Mouse (Mus musculus): Measurements from ENCODE around the gene Snrpn. TPM values are rescaled to one million over a fixed set of nuclear protein-coding genes. Genes with fewer than 3 reads are reported as not detected.
A peak's percentile ranks its signal among the peaks of the same experiment; 100 is the strongest.

The Snrpn gene
- polyA plus RNA-seq, 1 experiment, result 25.9 TPM

- Histone ChIP-seq H3K4me3 (no peak overlapping the region), H3K36me3 (ENCODE audit: control insufficient read depth, insufficient read depth) (no peaks in the 10 kb centered on the region), H3K4me2 (ENCODE audit: low read depth) (no peak overlapping the region), H3K79me2 (ENCODE audit: control insufficient read depth, insufficient read depth) (no peaks in the 10 kb centered on the region), H3K27me3 (ENCODE audit: control insufficient read depth, insufficient read depth, insufficient read length) (no peaks in the 10 kb centered on the region), H3ac (ENCODE audit: control insufficient read depth, insufficient read length) (no peak overlapping the region)
- TF ChIP-seq TCF12 (IDR thresholded peaks at IDR 0.05; ENCODE audit: insufficient read depth, poor library complexity, severe bottlenecking) (no peak), TCF3 (IDR thresholded peaks at IDR 0.05; ENCODE audit: insufficient read length, low read depth) (no peak)
These were observed 126.8 kb downstream of the Snrpn start for GRCm38 (mm10) chr7:60013186-60013585.

- Histone ChIP-seq H3ac (ENCODE audit: control insufficient read depth, insufficient read length) (no peak overlapping the region), H3K4me2 (ENCODE audit: low read depth) (no peak overlapping the region), H3K27me3 (ENCODE audit: control insufficient read depth, insufficient read depth, insufficient read length) (no peaks in the 10 kb centered on the region), H3K36me3 (ENCODE audit: control insufficient read depth, insufficient read depth) (no peaks in the 10 kb centered on the region), H3K4me3 (no peak overlapping the region), H3K79me2 (ENCODE audit: control insufficient read depth, insufficient read depth) (no peaks in the 10 kb centered on the region)
- TF ChIP-seq CEBPB (IDR thresholded peaks at IDR 0.05; ENCODE audit: insufficient read depth, poor library complexity, severe bottlenecking), result no peak
- no peak for TF ChIP-seq POLR2AphosphoS2 (IDR thresholded peaks at IDR 0.05; ENCODE audit: insufficient read length, low read depth)
- TF ChIP-seq MAX (IDR thresholded peaks at IDR 0.05; ENCODE audit: low read depth), result no peak
- no peak for TF ChIP-seq SRF (IDR thresholded peaks at IDR 0.05; ENCODE audit: control insufficient read depth, insufficient read length, low read depth)
- TF ChIP-seq E2F4 (IDR thresholded peaks at IDR 0.05; ENCODE audit: insufficient read depth), result no peak
- no peak for TF ChIP-seq MYOD1 (IDR thresholded peaks at IDR 0.05; ENCODE audit: control insufficient read depth in 1 of 3, insufficient read length in 2 of 3, low read depth in 2 of 3)
- no peak for TF ChIP-seq USF1 (IDR thresholded peaks at IDR 0.05; ENCODE audit: low read depth)
- no peak for TF ChIP-seq POLR2A (IDR thresholded peaks at IDR 0.05; ENCODE audit: insufficient read length, low read depth)
- TF ChIP-seq TCF3 (IDR thresholded peaks at IDR 0.05; ENCODE audit: insufficient read length, low read depth), result no peak
- no peak for TF ChIP-seq MYOG (IDR thresholded peaks at IDR 0.05; ENCODE audit: control insufficient read depth in 1 of 3, insufficient read depth in 1 of 3, insufficient read length in 2 of 3, low read depth in 2 of 3)
- TF ChIP-seq REST (IDR thresholded peaks at IDR 0.05; ENCODE audit: insufficient read depth, insufficient read length), result no peak
- no peak for TF ChIP-seq TCF12 (IDR thresholded peaks at IDR 0.05; ENCODE audit: insufficient read depth, poor library complexity, severe bottlenecking)
These were observed 132.2 kb downstream of the Snrpn start for GRCm38 (mm10) chr7:60007727-60008360.

GRCm38 (mm10) chr7:60006262-60006661 lies 133.8 kb downstream of the Snrpn start:
- Histone ChIP-seq H3K79me2 (ENCODE audit: control insufficient read depth, insufficient read depth) (no peaks in the 10 kb centered on the region), H3K4me2 (ENCODE audit: low read depth) (no peak overlapping the region), H3K36me3 (ENCODE audit: control insufficient read depth, insufficient read depth) (no peaks in the 10 kb centered on the region), H3K4me3 (no peak overlapping the region), H3ac (ENCODE audit: control insufficient read depth, insufficient read length) (no peak overlapping the region), H3K27me3 (ENCODE audit: control insufficient read depth, insufficient read depth, insufficient read length) (no peaks in the 10 kb centered on the region)
- TF ChIP-seq MAX (IDR thresholded peaks at IDR 0.05; ENCODE audit: low read depth) (no peak), MYOG (IDR thresholded peaks at IDR 0.05; ENCODE audit: control insufficient read depth in 1 of 3, insufficient read depth in 1 of 3, insufficient read length in 2 of 3, low read depth in 2 of 3) (no peak), REST (IDR thresholded peaks at IDR 0.05; ENCODE audit: insufficient read depth, insufficient read length) (no peak), MYOD1 (IDR thresholded peaks at IDR 0.05; ENCODE audit: control insufficient read depth in 1 of 3, insufficient read length in 2 of 3, low read depth in 2 of 3) (no peak), TCF3 (IDR thresholded peaks at IDR 0.05; ENCODE audit: insufficient read length, low read depth) (no peak), USF1 (IDR thresholded peaks at IDR 0.05; ENCODE audit: low read depth) (no peak), POLR2AphosphoS2 (IDR thresholded peaks at IDR 0.05; ENCODE audit: insufficient read length, low read depth) (no peak), CEBPB (IDR thresholded peaks at IDR 0.05; ENCODE audit: insufficient read depth, poor library complexity, severe bottlenecking) (no peak)

GRCm38 (mm10) chr7:60004606-60005330 lies 135.3 kb downstream of the Snrpn start, which contains the start of the genes Snurf and Gm38393:
Gene Snurf, minus strand, starts transcription at chr7:60005049.
Gene Gm38393, minus strand, starts transcription at chr7:60005064.
- Histone ChIP-seq H3K4me3 (peak within 1 kb of the TSS; percentile 35), H3K36me3 (ENCODE audit: control insufficient read depth, insufficient read depth) (no peaks in the 10 kb centered on the region), H3K4me2 (ENCODE audit: low read depth) (peak within 1 kb of the TSS; percentile 48), H3K27me3 (ENCODE audit: control insufficient read depth, insufficient read depth, insufficient read length) (no peaks in the 10 kb centered on the region), H3K79me2 (ENCODE audit: control insufficient read depth, insufficient read depth) (no peaks in the 10 kb centered on the region), H3ac (ENCODE audit: control insufficient read depth, insufficient read length) (no peak within 1 kb of the TSS)
- TF ChIP-seq POLR2A (IDR thresholded peaks at IDR 0.05; ENCODE audit: insufficient read length, low read depth) (peak; percentile 50), SRF (IDR thresholded peaks at IDR 0.05; ENCODE audit: control insufficient read depth, insufficient read length, low read depth) (no peak)

GRCm38 (mm10) chr7:60003921-60004605 lies 136.0 kb downstream of the Snrpn start:
- H3K4me3 ChIP-seq, result peak overlapping the region; percentile 35
- H3K27me3 ChIP-seq (ENCODE audit: control insufficient read depth, insufficient read depth, insufficient read length), result no peaks in the 10 kb centered on the region
- TF ChIP-seq E2F4 (IDR thresholded peaks at IDR 0.05; ENCODE audit: insufficient read depth) (no peak), MYOD1 (IDR thresholded peaks at IDR 0.05; ENCODE audit: control insufficient read depth in 1 of 3, insufficient read length in 2 of 3, low read depth in 2 of 3) (no peak), TCF3 (IDR thresholded peaks at IDR 0.05; ENCODE audit: insufficient read length, low read depth) (no peak), POLR2A (IDR thresholded peaks at IDR 0.05; ENCODE audit: insufficient read length, low read depth) (no peak), MAX (IDR thresholded peaks at IDR 0.05; ENCODE audit: low read depth) (no peak), REST (IDR thresholded peaks at IDR 0.05; ENCODE audit: insufficient read depth, insufficient read length) (no peak), CEBPB (IDR thresholded peaks at IDR 0.05; ENCODE audit: insufficient read depth, poor library complexity, severe bottlenecking) (no peak), TCF12 (IDR thresholded peaks at IDR 0.05; ENCODE audit: insufficient read depth, poor library complexity, severe bottlenecking) (no peak), USF1 (IDR thresholded peaks at IDR 0.05; ENCODE audit: low read depth) (no peak), MYOG (IDR thresholded peaks at IDR 0.05; ENCODE audit: control insufficient read depth in 1 of 3, insufficient read depth in 1 of 3, insufficient read length in 2 of 3, low read depth in 2 of 3) (no peak), POLR2AphosphoS2 (IDR thresholded peaks at IDR 0.05; ENCODE audit: insufficient read length, low read depth) (no peak), SRF (IDR thresholded peaks at IDR 0.05; ENCODE audit: control insufficient read depth, insufficient read length, low read depth) (no peak)
- H3K79me2 ChIP-seq (ENCODE audit: control insufficient read depth, insufficient read depth), result no peaks in the 10 kb centered on the region
- H3K36me3 ChIP-seq (ENCODE audit: control insufficient read depth, insufficient read depth), result no peaks in the 10 kb centered on the region
- no peak overlapping the region for H3ac ChIP-seq (ENCODE audit: control insufficient read depth, insufficient read length)
- peak overlapping the region; percentile 48 for H3K4me2 ChIP-seq (ENCODE audit: low read depth)

Data from myocyte (in vitro differentiated cells).